ENCODE assay signal across 8 mouse cellular contexts in the genomic region with DNA sequence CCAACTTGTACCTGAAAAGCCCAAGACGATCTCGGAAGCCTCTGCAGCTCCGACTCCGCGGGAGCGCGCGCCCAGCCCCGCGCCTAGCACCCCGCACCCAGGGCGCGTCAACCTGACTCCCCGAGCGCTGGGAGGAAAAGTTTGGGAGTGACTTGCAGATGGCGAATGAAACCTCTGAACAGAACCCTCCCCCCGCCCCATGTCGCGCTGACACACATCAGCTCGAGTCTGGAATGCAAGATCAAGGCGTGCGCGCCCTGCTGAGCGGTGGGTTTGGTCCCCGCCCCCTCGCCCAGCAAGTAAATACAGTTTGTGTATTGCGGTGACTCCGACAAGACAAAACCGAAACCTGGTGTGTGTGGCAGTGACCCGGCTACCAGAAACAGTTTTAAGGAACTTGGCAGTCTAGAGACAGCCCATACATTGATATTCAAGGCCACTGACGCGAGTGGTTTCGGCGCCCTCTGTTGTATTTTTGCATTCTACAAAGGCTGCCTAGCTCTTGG. TPM values are rescaled to one million over a fixed set of nuclear protein-coding genes. Genes with fewer than 3 reads are reported as not detected.
DNase-seq lines count a peak whose midpoint lies in the region; ATAC-seq and TF ChIP-seq lines count a peak whose summit lies in the region.

Chst15 (minus strand) TSS at position 193 of the 506 bp plus-strand sequence.

- no peak for TF ChIP-seq POLR2A in ES-Bruce4 (IDR thresholded peaks at IDR 0.05; ENCODE audit: insufficient read depth, low read length)
- no peak; the same call in 1 of the 2 replicates for TF ChIP-seq POLR2A in brain, embryonic 14.5 days (IDR thresholded peaks at IDR 0.05; ENCODE audit: borderline replicate concordance, extremely low read depth, insufficient read depth, insufficient read length, poor library complexity, severe bottlenecking)

- peak; percentile 62; the same call in 1 of the 2 replicates for TF ChIP-seq EP300 in ES-Bruce4 (IDR thresholded peaks at IDR 0.05; ENCODE audit: insufficient read depth, low read depth, low read length)
- TF ChIP-seq EP300 in lung, postnatal 0 days (IDR thresholded peaks at IDR 0.05), result no peak

- peaks cover 8% of the 10 kb centered on the region; the same call in 1 of the 2 replicates for H3K27me3 ChIP-seq in ES-Bruce4 (ENCODE audit: control insufficient read depth, insufficient read depth, low read length, poor library complexity, severe bottlenecking)
- no peaks in the 10 kb centered on the region for H3K27me3 ChIP-seq in forebrain, embryonic 15.5 days
- H3K27me3 ChIP-seq in hindbrain, embryonic 12.5 days, result no peaks in the 10 kb centered on the region
- no peaks in the 10 kb centered on the region for H3K27me3 ChIP-seq in lung, postnatal 0 days (replicated peaks; ENCODE audit: insufficient read depth, low read length)

- peak; percentile 88 for DNase-seq in brain, embryonic 14.5 days (ENCODE audit: low read depth)
- no peak for DNase-seq in layer of hippocampus, postnatal 10 days (ENCODE audit: low spot score in 2 of 2)
- DNase-seq in lung, postnatal 0 days (ENCODE audit: low spot score), result peak; percentile 87
- peak; percentile 28 for DNase-seq in ovary, postnatal 14 days (ENCODE audit: low spot score)
- DNase-seq in thymus, postnatal 25 days, result peak; percentile 73

- H3K36me3 ChIP-seq in ES-Bruce4 (ENCODE audit: control insufficient read depth, insufficient read depth, low read length, poor library complexity, severe bottlenecking), result no peaks in the 10 kb centered on the region
- no peaks in the 10 kb centered on the region for H3K36me3 ChIP-seq in forebrain, embryonic 15.5 days
- H3K36me3 ChIP-seq in hindbrain, embryonic 12.5 days, result no peaks in the 10 kb centered on the region
- H3K36me3 ChIP-seq in lung, postnatal 0 days (ENCODE audit: insufficient read depth, low read length), result no peaks in the 10 kb centered on the region

- peak within 1 kb of the TSS; percentile 97 for H3K4me2 ChIP-seq in forebrain, embryonic 15.5 days (replicated peaks)
- peak within 1 kb of the TSS; percentile 79 for H3K4me2 ChIP-seq in hindbrain, embryonic 12.5 days (replicated peaks)
- H3K4me2 ChIP-seq in lung, postnatal 0 days (replicated peaks; ENCODE audit: low read depth, low read length), result peak within 1 kb of the TSS; percentile 97

- H3K27ac ChIP-seq in ES-Bruce4 (ENCODE audit: insufficient read depth, low read length), result no peak within 1 kb of the TSS
- H3K27ac ChIP-seq in forebrain, embryonic 15.5 days (replicated peaks), result peak within 1 kb of the TSS; percentile 82
- peak within 1 kb of the TSS; percentile 90 for H3K27ac ChIP-seq in hindbrain, embryonic 12.5 days
- H3K27ac ChIP-seq in lung, postnatal 0 days (ENCODE audit: low read length), result peak within 1 kb of the TSS; percentile 85

- H3K9ac ChIP-seq in ES-Bruce4 (ENCODE audit: low read depth, poor library complexity, severe bottlenecking), result peak within 1 kb of the TSS; percentile 44
- H3K9ac ChIP-seq in forebrain, embryonic 15.5 days (replicated peaks), result peak within 1 kb of the TSS; percentile 73
- H3K9ac ChIP-seq in hindbrain, embryonic 12.5 days, result peak within 1 kb of the TSS; percentile 83
- H3K9ac ChIP-seq in lung, postnatal 0 days (replicated peaks; ENCODE audit: low read depth), result peak within 1 kb of the TSS; percentile 82

- TF ChIP-seq CTCF in ES-Bruce4 (IDR thresholded peaks at IDR 0.05; ENCODE audit: low read depth, low read length), result no peak
- TF ChIP-seq CTCF in brain, embryonic 14.5 days (IDR thresholded peaks at IDR 0.05; ENCODE audit: borderline replicate concordance, extremely low read depth, insufficient read depth, insufficient read length), result no peak
- peak; percentile 43 for TF ChIP-seq CTCF in lung, postnatal 0 days (IDR thresholded peaks at IDR 0.05)

- H3K9me3 ChIP-seq in ES-Bruce4 (replicated peaks; ENCODE audit: control insufficient read depth, insufficient read depth, low read length, poor library complexity, severe bottlenecking), result no peaks in the 10 kb centered on the region; the same call in 1 of the 2 replicates
- H3K9me3 ChIP-seq in forebrain, embryonic 15.5 days, result no peaks in the 10 kb centered on the region
- H3K9me3 ChIP-seq in hindbrain, embryonic 12.5 days (replicated peaks), result no peaks in the 10 kb centered on the region
- no peaks in the 10 kb centered on the region for H3K9me3 ChIP-seq in lung, postnatal 0 days (ENCODE audit: low read length)

- peak within 1 kb of the TSS; percentile 48 for H3K4me3 ChIP-seq in ES-Bruce4 (ENCODE audit: low read depth, low read length)
- H3K4me3 ChIP-seq in forebrain, embryonic 15.5 days, result peak within 1 kb of the TSS; percentile 68
- peak within 1 kb of the TSS; percentile 76 for H3K4me3 ChIP-seq in hindbrain, embryonic 12.5 days
- peak within 1 kb of the TSS; percentile 71 for H3K4me3 ChIP-seq in lung, postnatal 0 days (ENCODE audit: low read depth, low read length)

- under 1% methylated on average over 34 of the region's 34 CpGs for WGBS in forebrain, embryonic 15.5 days
- WGBS in hindbrain, embryonic 12.5 days, result under 1% methylated on average over 34 of the region's 34 CpGs
- under 1% methylated on average over 34 of the region's 34 CpGs for WGBS in lung, postnatal 0 days

- peak; percentile 47 for ATAC-seq in forebrain, embryonic 15.5 days (replicated peaks)
- peak; percentile 53 for ATAC-seq in hindbrain, embryonic 12.5 days (ENCODE audit: low FRiP score)
- peak; percentile 72 for ATAC-seq in lung, postnatal 0 days

- H3K4me1 ChIP-seq in ES-Bruce4 (ENCODE audit: control insufficient read depth, insufficient read depth, low read length), result no peaks in the 10 kb centered on the region
- peaks cover 38% of the 10 kb centered on the region for H3K4me1 ChIP-seq in forebrain, embryonic 15.5 days
- peaks cover 43% of the 10 kb centered on the region for H3K4me1 ChIP-seq in hindbrain, embryonic 12.5 days
- H3K4me1 ChIP-seq in lung, postnatal 0 days (ENCODE audit: insufficient read depth, low read depth, low read length), result peaks cover 3% of the 10 kb centered on the region

RNA-seq across cellular contexts. Expression of gene Chst15, which starts in this region (rescaled TPM):
- polyA plus RNA-seq in ES-Bruce4 (2011; ENCODE audit: insufficient read depth, insufficient read length, low read depth, missing spikeins), result 15.4 and 20.7 TPM in 2 replicates
- polyA plus RNA-seq in brain, embryonic 14.5 days (2012; rRNA removed), result 8.5 and 14.4 TPM in 2 replicates
- polyA plus RNA-seq in forebrain, embryonic 15.5 days (2015; fragmentation: Nextera tagmentation; extraction: Ambion mirVana), result 20.1 and 22.0 TPM in 2 replicates
- 28.6 and 29.8 TPM in 2 replicates for polyA plus RNA-seq in hindbrain, embryonic 12.5 days (2016; fragmentation: Nextera tagmentation; extraction: Ambion mirVana)
- 10 to 100 TPM; 33.0 to 34.1 TPM for total RNA-seq in layer of hippocampus, postnatal 10 days (2021)
- 13.1 and 14.1 TPM in 2 replicates for polyA plus RNA-seq in lung, postnatal 0 days (2015; fragmentation: Nextera tagmentation; extraction: Ambion mirVana)

Comparison
In these comparisons a context has a peak if more than half of its experiments do, and no peak if none do; other contexts are left out.
1. DNase-seq: peak in brain, embryonic 14.5 days (single experiment), lung, postnatal 0 days (single experiment), ovary, postnatal 14 days (single experiment) and thymus, postnatal 25 days (single experiment); none in layer of hippocampus, postnatal 10 days (0 of 2).
2. Peak in every context shown above with its lines, with median percentiles within 50 percentile points of each other: H3K4me3 ChIP-seq, H3K9ac ChIP-seq, ATAC-seq and H3K4me2 ChIP-seq.